Mouse (Mus musculus): ENCODE data around the gene Fthl17f.
"Not testable (repeated sequence)": the region's sequence is repeated elsewhere in the genome, so short reads cannot be mapped to it uniquely, and the experiment has no call there.

Gene Fthl17f

GRCm38 (mm10) chrX:9062715-9063114 lies at the start of gene Fthl17f:
Fthl17f (plus strand) TSS chrX:9063015.
- TF ChIP-seq GATA4 (IDR thresholded peaks at IDR 0.05; ENCODE audit: insufficient replicate concordance, low read length) = not testable (repeated sequence)

GRCm38 (mm10) chrX:9016079-9016478 lies 46.7 kb upstream of the Fthl17f start:
- no peak for TF ChIP-seq GATA4 (IDR thresholded peaks at IDR 0.05; ENCODE audit: insufficient replicate concordance, low read length)

GRCm38 (mm10) chrX:9019481-9019880 lies 43.3 kb upstream of the Fthl17f start:
- no peak for TF ChIP-seq GATA4 (IDR thresholded peaks at IDR 0.05; ENCODE audit: insufficient replicate concordance, low read length)

GRCm38 (mm10) chrX:9033193-9033592 lies 29.6 kb upstream of the Fthl17f start, which contains the start of gene Fthl17e:
Fthl17e (plus strand) TSS chrX:9033493.
- TF ChIP-seq GATA4 (IDR thresholded peaks at IDR 0.05; ENCODE audit: insufficient replicate concordance, low read length) = not testable (repeated sequence)

GRCm38 (mm10) chrX:9062101-9062500 lies 714 bp upstream of the Fthl17f start:
- TF ChIP-seq GATA4 (IDR thresholded peaks at IDR 0.05; ENCODE audit: insufficient replicate concordance, low read length) = no peak

- TF ChIP-seq GATA4 (IDR thresholded peaks at IDR 0.05; ENCODE audit: insufficient replicate concordance, low read length) = no peak
Measured at GRCm38 (mm10) chrX:9104262-9104661, 41.4 kb downstream of the Fthl17f start, which contains the start of gene 4930402K13Rik. 4930402K13Rik (plus strand) TSS chrX:9104562.

GRCm38 (mm10) chrX:9110381-9110780 lies 47.6 kb downstream of the Fthl17f start:
- TF ChIP-seq GATA4 (IDR thresholded peaks at IDR 0.05; ENCODE audit: insufficient replicate concordance, low read length) = no peak
